Mouse (Mus musculus) thymus, postnatal 4 days (tissue): ENCODE measurements around the gene Flvcr2.

Experiments used
- DNase-seq: peaks from one replicate; pipeline ENCODE4 v3.0.0; 2021

The Flvcr2 gene

DNA sequence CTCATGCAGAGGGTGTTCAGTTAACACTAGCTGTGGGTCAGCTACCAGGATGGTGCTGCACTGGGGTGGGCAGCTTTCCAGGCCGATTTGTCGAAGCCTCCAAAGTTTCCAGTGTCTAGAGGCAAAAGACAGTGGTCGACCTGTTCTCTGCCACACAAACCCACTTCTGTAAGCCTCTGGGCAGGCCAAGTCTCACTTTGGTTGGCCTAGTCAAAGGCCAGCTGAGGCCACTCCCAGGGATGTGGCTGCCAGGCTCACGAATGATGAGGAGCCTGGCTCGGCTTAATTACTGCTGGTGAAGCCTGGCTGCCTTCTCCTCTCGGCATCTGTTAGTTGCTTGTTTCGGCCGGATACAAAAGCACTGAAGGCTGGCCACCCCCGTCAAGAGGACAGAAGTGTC is 53.7 kb downstream of the Flvcr2 start:
- no peak for DNase-seq

DNA sequence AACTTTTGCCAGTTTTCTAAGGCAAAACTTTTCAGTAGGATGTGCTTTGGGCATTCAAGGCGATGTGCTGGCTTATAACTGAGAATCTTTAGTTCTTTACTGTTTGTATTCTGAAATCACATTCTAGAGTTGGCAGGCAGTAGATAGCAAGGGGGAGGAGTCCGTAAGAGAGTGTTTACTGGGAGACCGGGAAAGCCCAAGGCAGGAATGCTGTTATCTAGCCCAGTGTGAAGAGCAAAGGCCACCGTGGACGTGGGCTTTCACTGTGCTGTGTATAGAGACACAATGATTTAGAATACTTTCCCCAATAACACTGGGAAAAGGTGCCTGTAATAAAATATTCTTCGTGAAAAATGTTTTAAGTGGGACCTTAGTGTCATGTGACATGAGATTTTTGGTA is 63.4 kb downstream of the Flvcr2 start:
- no peak for DNase-seq

DNA sequence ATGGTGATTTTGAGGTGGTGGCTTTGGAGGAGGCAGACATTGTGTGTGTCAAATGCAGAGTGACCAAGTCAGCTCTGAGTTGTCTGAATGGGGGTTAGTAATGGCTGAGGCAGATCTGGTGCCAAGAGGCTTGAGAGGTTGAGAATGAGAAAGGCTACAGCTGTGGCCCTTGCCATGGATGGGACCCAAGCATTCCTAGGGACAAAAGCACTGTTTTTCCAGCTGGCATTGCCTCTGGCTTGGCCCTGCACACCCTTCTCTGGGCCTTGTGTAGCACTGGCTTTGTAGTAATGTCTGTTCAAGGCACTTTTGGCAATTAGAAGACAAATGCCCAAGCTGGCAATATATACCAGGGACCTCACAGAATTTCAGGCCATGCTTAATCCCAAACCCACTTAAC is 64.6 kb downstream of the Flvcr2 start:
- DNase-seq: no peak

- no peak for DNase-seq
These were observed 65.3 kb downstream of the Flvcr2 start for GRCm38 (mm10) chr12:85811676-85812075.

DNA sequence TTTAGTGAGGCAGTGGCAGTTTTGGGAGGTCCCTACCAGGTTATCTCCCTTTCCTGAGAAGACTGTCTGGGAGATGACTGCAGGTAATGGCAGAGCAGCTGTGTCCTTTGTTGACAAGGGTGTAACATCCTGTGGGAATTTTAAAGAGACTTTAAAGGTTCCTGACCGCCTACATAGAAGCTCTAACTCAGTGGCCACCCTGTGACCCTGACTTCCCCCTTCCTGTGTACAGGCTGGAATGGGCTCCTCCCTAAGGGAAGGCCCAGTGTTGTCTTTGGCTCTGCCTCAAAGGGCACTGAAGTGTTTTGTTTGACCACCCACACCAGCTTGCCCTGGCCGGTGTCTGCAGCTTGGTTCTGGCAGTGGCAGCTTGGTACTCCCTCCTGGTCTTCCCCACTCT is 67.3 kb downstream of the Flvcr2 start:
- no peak for DNase-seq

- DNase-seq: peak; percentile 53
These were observed 75.7 kb downstream of the Flvcr2 start for GRCm38 (mm10) chr12:85822051-85822450.

DNA sequence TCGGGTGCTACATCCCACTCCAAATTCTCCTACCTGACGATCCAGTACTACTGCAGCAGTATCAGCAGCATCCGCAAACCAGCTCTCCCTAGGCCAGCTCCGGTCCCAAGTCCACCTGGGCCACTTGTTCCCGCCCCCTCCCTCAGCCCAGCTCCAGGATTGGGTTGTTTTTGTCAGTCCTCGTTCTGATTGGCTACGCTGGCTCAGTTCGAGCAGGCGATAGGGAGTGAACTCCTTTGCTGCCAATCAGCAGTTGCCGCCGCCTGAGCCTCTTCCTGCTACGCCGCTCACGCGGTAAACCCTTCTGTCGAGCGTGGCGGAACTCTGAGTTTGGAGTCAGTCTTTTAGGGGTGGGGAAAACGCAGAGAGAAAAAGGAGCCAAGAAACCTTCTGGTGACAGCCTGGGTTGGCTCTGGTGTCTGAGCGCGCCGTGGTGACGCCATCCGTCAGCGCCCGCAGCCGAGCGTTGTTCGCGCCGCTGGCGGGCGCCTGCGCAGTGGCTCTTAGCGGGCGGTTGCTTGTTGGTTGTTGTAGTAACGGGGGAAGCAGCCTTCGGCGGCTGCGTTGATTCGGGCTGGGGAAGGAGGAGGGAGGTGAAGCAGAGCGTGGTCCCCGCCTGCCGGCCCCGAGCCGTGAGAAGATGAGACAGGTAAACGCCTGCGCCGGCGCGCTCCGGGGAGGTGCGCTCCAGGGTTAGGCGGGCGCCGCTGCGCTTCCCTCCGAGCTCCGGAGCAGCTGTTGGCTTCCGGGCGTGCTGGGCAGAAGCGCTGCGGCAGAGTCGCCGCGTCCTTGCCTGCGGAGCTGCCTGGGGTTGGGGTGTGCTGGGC is 78.3 kb downstream of the Flvcr2 start, which contains the start of the genes Erg28 and Ttll5:
Gene Erg28, minus strand, starts transcription at position 113 of the 827 bp plus-strand sequence.
Gene Ttll5, plus strand, starts transcription at position 222 of the 827 bp plus-strand sequence.
- DNase-seq: peak; percentile 95

- DNase-seq: no peak
These were observed 79.0 kb downstream of the Flvcr2 start for GRCm38 (mm10) chr12:85825361-85825760.

DNA sequence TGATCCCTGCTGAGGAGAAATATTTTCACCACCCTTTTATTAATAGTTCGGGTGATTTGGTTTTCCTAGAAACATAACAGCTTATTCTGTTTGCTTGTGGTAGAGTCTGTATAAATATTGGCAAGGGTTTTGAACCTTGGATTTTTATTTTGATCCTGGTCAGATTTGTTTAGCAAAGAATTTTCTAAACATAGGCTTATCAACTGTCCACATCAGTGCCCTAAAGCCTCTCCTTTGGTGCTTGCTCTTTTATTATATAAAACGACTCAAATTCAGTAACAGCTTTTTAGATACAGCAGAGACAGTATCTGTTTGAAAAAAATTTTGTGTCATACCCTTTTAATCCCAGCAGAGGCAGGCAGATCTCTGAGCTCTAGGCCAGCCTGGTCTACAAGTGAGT is 79.5 kb downstream of the Flvcr2 start:
- DNase-seq: no peak

DNA sequence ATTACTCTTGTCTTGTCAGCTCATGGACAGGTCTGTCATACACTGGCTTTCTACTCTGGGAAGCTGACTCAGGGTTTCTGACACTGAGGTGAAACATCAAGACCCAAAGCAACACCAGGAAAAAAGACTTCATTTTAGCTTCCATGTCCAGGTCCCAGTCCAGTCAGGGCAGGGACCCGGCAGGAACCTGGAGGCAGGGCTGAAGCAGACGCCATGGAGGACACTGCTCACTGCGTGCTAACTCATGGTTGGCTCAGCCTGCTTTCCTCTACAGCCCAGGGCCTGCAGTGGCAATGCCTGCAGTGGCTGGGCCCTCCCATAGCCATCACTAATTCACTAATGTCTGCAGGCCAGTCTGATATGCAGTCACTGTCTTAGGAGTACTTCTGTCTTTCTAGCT is 82.5 kb downstream of the Flvcr2 start:
- DNase-seq: no peak

GRCm38 (mm10) chr12:85829866-85830265 is 83.5 kb downstream of the Flvcr2 start:
- DNase-seq: no peak

GRCm38 (mm10) chr12:85830691-85831090 is 84.4 kb downstream of the Flvcr2 start:
- DNase-seq: no peak

DNA sequence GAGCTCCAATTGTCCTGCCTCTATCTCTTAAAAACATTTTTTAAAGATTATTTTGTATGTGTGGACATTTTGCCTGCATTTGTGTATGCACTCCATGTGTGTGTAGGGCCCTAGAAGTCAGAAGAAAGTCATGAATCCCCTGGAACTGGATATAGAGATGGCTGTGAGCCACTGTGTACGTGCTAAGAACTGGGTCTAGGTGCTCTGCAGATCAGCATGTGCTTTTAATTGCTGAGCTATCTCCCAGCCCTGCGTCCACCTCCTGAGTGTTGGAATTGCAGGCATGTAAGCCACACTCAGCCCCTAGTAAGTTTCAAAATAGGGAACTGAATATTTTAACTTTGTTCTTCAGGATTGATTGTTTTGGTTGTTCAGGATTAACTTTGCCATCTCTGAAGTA is 88.2 kb downstream of the Flvcr2 start:
- no peak for DNase-seq

DNA sequence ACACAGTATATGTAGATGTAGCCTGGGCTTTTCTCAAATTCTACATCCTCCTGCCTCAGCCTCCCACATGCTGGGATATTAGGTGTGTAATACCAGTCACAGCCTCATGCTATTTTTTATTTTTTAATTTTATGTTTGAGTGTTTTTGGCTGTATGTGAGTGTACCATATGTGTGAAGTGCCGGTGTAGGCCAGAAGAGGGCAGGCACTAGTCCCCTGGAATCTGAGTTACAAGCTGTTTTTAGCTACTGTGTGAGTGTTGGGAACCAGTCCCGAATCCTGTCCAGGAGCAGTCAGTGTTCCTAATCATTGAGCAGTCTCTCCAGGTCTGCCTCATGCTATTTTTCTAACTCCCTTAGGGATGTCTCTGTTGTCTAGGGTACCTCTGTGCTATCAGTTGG is 91.4 kb downstream of the Flvcr2 start:
- DNase-seq: no peak

- DNase-seq: peak; percentile 66
These were observed 93.1 kb downstream of the Flvcr2 start for GRCm38 (mm10) chr12:85839371-85840000.

DNA sequence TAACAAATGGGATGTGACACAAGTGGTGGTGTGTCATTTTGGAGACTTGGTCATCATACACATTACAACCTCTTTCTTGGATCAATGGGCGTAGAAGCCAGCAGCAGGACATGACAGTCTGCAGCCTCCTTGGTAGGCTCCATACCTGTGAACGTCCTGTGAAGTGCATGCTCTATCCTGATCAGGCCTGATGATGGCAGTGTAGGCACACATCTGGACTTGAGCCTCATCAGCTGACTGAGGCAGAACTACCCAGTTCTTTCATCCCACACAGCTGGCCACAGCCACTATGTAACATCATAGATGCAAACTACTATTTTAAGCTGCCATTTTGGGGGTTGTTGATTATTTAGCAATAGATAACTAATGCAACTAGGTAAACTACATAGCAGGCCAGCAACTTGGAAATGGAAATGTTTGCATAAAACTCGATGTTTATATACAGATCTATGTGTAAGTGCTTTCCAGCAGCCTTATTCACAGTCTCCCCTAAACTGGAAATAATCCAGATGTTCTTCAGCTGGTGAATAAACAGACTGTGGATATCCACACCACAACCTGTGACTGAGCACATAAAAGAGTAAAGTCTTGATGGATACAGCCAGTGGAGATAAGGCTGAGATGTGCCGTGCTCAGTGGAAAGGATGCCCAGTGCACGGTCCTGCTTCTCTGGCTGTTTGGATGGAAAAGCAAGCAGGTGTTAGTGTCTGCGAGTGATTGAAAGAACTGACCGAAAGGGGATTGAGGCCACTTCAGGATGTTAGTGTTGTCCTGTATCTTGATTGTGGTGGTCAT is 102.0 kb downstream of the Flvcr2 start:
- peak; percentile 37 for DNase-seq

- no peak for DNase-seq
These were observed 104.3 kb downstream of the Flvcr2 start for GRCm38 (mm10) chr12:85850661-85851060.

- DNase-seq: no peak
These were observed 107.5 kb downstream of the Flvcr2 start for GRCm38 (mm10) chr12:85853836-85854235.

DNA sequence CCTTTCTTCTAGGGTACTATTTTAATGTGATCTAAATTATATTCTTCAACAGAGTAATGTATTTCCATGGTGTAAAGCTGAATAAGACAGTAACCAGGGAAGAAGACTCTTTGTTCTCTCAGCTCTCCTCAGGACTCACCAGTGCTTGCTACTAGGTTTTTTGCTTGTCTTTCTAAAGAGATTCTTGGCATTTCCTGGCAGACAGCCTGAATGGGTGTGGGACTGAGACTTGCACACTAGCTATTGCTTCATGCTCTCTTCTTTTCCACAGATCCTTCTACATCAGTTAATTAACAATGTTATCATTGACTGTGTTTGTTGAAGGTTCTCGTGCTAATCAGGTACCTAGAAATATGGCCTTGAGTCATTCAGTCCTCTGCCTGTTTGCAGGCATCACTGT is 107.9 kb downstream of the Flvcr2 start:
- no peak for DNase-seq

DNA sequence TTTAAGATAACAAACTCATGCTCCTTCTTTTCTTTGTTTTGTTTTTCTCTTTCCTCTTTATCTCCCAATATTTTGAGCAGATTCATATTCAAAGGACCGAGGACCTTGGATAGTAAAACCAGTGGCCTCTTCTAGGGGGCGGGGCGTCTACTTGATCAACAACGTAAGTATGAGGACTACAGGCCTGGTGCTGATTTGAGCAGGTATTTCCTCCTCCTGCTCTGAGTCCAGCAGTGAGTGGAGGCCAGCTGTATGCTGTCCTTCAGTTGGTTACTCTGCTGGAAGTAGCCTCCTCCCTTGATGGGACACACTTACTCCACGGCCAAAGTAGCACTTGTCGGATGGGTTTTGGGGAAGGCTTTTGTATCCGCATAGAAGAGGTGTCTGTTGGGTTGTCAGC is 111.0 kb downstream of the Flvcr2 start:
- DNase-seq: no peak

- no peak for DNase-seq
These were observed 112.8 kb downstream of the Flvcr2 start for GRCm38 (mm10) chr12:85859111-85859510.

DNA sequence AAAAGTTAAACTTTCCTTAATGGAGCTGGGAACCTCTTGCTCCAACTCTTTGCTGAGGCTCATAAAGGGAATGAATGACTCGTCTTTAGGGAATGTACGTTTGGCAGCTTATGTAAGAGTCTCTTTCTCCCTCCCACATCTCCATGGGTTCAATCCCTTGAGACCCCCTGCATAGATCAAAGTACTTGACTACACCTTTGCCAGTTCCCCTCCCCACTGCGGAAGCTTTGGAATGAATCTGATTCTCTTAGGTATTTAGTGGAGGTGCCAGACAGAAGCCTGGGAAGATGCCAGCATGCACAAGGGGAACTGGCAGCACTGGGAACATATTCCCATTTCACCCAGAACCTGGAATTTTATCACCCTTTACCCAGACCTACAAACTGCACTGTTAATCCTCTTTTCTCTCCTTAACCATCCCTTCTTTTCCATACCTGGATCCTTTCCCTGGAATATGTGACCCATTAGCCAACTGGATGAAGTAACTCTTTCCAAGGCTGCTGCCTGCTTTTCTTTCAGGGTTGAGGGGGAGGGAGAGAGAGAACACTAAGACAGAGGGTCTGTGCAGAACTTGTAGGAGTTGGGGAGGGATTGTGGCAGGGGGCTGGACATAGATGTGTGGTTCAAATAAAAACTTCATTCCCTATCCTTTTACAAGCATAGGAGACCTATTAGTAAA is 113.3 kb downstream of the Flvcr2 start:
- no peak for DNase-seq

DNA sequence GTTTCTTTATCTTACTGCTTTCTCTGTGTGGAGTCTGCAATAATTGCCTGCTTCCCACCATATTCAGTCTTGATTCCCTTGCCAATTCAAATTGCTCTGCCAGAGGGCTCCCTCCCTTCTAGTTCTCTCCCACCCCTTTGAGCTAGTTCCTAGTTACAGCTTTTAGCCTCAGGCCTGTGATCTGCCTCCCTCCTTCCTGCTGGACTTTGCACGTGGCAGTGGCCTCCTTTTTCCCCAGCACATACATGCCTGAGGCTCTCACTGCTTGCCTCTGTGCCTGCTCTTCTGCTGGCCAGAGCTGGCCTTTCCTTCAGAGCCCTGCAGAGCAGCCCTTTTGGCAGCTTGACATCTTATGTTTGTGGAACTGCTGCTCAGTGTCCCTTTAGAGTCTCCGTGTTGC is 116.2 kb downstream of the Flvcr2 start:
- DNase-seq: no peak
